Mouse (Mus musculus) monocyte, adult 2 months (primary cell): ENCODE data around the gene Sar1a.

ENCODE experiments used
- DNase-seq, 2 experiments: peaks; one replicate each; pipeline ENCODE4 v3.0.0; 2022; ENCODE audit warnings: low spot score in 2 of 2, low read depth in 1 of 2

Gene Sar1a

GRCm38 (mm10) chr10:61675935-61676334 is 4.2 kb upstream of the Sar1a start:
- DNase-seq: no peak

- DNase-seq: no peak
Measured at GRCm38 (mm10) chr10:61679545-61679944, 554 bp upstream of the Sar1a start.

DNA sequence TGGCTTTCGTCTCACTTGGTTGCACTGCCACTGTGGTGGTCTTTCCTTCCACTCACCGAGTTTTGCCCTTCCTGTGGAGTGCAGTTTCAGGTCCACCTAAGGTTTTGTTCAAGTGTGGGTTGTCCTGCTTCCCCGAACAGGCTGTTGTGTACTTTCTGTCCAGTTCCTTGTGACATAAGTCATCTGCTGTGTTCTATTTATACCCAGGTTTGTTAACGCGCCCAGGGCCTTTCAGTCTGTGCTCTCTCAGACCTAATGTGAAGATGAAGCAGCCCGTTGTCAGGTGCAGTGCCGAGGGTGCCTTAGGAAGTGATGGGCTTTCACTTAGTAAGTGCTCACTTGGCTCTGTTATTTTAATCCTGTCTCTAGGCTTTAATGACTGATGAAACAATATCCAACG is 9.3 kb downstream of the Sar1a start:
- no peak for DNase-seq

- DNase-seq: no peak
Measured at GRCm38 (mm10) chr10:61693563-61693962, 13.5 kb downstream of the Sar1a start.

DNA sequence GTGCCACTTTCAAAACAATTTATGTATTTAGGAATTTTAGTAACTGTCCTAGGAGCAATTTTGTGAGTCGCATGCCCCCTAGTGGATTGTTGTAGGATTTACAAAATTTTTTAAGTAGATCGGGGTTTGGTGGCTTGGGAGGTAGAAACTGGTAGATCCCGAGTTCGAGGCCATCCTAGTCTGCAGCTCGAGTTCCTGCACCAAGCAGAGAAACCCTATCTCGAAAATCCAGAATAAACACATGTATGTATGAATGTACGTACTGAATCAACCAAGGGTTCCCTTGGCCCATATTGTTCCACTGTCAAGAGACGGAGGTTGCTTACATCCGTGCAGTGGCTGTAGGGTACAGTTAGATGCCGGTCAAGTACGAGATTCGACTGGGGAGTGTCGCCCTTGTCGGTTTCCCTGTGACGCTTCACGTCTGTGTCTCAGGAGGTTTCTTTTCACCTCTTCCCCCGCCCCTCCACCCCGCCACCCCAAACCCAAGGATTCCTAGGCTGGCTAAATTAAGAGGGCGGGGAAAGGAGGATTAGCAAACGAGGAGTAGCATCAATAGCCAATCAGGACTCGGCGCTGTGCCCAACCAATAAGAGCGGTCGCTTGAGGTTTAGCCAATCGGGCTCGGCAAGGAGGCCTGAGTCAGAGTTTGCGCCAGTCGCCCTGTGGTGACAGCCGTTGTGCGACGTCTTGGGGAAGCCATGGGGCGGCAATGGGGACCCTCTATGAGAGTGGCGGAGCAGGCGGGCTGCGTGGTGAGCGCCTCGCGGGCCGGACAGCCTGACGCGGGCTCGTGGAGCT is 15.0 kb downstream of the Sar1a start, which contains the start of gene Tysnd1:
Gene Tysnd1, plus strand, starts transcription at position 645 of the 801 bp plus-strand sequence.
- DNase-seq: peak; percentile 79 to 85

- no peak for DNase-seq
Measured at GRCm38 (mm10) chr10:61695703-61696559, 15.8 kb downstream of the Sar1a start.

DNA sequence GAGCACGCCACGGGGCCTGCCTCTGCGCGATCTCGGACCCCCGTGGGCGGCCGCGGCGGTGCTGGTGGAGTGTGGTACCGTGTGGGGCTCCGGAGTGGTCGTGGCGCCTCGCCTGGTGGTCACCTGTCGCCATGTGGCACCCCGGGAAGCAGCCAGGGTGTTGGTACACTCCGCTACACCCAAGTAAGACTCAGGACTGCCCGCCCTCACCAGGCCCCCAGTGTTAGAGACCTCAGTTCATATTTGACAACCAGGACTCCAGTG is 16.4 kb downstream of the Sar1a start:
- no peak for DNase-seq

- DNase-seq: no peak
Measured at GRCm38 (mm10) chr10:61697028-61697427, 16.9 kb downstream of the Sar1a start.

DNA sequence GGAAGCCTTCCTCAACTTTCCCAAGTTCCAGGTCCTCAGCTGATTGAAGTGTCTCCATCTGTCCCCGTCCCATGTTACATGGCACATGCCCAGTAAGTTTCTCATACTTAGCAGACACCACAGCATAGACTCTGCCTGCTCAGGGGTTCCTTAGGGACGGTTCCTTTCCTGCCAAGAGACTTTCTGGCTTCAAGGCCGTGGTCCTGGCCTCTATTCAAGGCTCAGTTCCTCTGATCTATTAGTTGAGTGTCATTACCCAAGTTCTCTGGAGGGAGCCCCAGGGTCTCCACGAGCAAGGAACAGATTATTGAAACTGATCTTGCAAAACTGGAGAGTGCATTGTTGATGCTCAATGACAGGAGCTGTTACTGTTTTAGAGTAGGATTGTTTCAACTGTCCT is 24.6 kb downstream of the Sar1a start:
- DNase-seq: no peak

DNA sequence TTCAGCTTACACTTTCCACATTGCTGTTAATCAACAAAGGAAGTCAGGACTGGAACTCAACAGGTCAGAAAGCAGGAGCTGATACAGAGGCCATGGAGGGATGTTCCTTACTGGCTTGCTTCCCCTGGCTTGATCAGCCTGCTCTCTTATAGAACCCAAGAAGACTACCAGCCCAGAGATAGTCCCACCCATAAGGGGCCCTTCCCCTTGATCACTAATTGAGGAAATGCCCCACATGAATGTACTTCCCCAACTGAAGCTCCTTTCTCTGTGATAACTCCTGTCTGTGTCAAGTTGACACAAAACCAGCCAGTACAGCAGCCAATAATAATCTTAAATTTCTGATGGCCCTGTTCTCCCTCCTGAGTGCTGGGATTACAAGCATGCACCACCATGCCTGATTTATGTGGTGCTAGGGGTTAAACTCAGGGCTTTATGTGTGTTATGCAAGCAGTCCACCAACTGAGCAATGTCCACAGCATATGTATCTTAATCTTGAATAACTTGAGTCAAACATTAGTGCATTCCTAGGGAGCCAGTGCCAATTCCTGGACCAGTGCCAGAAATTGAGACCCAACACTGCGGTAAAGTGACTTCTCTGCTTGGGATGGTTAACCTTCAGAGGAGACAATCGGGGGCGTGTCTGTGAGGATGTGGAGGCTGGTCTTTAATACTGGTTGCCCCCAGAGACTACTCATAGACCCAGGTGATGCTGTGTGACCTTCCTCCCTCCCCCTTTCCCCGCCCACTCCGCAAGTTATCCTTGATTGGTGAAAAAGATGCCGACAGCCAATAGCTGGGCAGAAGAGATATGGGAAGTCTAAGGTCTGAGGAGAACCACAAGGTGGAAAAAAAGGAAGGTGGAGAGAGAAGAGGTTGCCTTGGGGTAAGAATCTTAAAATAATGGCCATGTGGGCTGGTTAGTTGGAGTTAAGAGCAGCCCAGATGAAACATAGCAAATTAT is 26.6 kb downstream of the Sar1a start:
- DNase-seq: peak in 1 of 2 experiments; percentile 27

DNA sequence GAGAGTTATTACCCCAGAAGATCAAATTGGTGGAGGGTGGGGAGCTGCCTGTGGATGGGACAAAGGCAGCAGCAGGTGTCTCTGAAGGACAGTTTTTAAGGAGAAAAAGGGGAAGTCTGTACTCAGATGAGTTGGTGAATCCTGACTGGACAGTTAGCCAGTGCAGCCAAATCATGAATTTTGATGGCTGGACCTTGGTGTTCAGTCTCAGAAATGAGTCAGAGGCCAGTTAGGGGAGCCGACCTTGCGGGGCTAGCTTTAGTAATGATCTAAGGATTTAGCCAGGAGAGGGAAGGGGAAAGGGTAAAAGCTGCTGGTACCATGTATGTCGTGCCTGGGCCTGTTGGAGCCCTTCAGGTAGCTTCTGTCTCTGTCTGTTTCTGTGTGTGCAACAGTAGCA is 33.5 kb downstream of the Sar1a start:
- DNase-seq: no peak

DNA sequence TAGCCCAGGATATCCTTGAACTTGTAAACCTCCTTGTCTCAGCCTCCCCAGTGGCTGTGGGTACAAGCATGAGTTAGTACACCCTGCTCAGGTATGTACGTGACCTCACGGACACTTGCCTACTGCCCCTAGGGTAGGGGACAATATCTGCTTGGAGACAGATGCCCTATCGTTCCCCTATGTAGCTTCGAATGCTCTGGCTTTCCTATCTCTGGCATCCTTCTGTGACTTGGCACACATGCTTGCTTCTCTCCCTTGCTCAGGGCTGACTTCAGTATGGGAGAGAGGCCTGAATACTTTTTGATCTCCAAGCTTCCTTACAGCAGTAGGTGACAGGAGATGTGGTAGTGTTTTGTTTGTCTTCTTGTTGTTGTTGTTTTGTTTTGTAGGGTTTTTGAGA is 34.0 kb downstream of the Sar1a start:
- DNase-seq: no peak

GRCm38 (mm10) chr10:61714771-61715461 is 34.8 kb downstream of the Sar1a start, which contains the start of gene Aifm2:
Gene Aifm2, plus strand, starts transcription at chr10:61715263.
- DNase-seq: peak in 1 of 2 experiments; percentile 23

DNA sequence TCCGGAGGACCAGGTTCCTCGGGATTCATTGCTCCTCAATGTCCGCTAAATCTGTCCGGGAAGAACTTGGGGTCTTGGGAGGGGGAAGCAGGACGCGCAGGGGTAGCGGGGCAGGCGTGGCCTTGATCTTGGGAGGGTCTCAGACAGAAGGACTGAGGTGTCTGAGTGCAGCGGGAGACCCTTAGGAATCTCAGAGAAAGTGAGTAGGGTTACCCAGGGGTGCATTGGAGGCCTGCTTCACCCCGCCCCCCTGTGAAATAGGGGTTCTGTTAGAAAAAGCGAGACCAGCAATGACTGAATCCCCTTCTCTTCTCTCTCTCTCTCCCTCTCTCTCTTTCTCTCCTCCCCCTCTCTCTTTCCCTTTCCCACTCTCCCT is 35.4 kb downstream of the Sar1a start:
- DNase-seq: no peak

- peak in 1 of 2 experiments; percentile 12 for DNase-seq
Measured at GRCm38 (mm10) chr10:61715996-61716864, 36.1 kb downstream of the Sar1a start.

- DNase-seq: no peak
Measured at GRCm38 (mm10) chr10:61717406-61718296, 37.6 kb downstream of the Sar1a start.

DNA sequence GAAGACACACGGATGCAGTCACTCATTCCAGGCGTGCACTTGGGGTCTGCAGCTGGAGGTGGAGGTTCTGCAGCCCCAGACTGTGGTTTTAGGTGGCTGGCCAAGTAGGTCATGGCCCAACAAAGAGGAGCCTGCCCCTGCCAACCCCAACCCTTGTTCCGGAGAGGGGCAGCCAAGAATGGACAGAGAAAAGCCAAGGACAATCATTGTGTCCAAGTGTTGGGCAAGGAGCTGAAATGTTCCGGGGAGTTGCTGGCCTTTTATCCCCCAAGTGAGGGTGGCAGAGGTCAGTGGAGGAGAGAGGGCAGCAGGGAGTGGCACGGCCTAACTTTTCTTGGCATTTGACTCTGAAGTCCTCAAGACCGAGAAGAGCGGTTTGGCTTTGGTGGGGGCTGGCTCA is 40.2 kb downstream of the Sar1a start:
- DNase-seq: no peak

DNA sequence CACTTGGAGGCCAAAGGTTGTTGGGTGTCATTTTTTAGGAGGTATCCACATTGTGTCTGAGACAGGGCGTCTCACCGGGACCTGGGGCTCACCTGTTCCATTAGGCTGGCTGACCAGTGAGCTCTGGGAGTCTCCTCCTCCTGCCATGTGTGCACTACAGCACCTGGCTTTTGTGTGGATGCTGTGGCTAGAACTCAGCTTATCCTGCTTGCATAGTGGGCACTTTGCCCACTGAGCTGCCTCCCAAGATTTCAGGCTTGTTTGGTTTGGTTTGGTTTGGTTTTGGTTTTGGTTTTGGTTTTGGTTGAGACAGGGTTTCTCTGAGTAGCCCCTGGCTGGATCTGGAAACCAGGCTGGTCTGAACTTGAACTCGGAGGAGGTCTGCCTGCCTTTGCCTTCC is 42.1 kb downstream of the Sar1a start:
- DNase-seq: no peak

DNA sequence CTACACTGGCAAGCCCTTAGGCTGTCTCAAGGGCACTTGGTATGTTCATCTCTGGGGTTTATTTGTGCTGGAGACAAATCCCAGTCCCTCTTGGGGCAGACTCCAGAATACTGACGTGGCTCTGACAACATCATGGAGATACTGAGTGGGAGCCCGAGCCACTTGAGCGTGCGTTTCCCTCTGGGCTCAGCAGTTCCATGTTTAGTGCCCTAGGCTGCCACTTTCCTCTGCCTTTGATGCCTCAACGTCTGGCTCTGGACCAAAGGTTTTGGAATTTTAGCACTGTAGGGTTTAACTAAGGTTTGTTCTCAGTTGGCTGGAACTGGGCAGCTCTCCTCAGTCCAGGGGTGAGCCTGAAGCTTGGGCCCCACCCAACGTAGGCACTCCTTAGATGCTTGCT is 43.2 kb downstream of the Sar1a start:
- DNase-seq: no peak
